Mouse (Mus musculus) heart, embryonic 11.5 days (tissue): ENCODE measurements at regions not wholly inside any gene's neighbourhood (a gene's known extent, or its start where the extent isn't known, plus 50 kb on each side); places are given as distances from the start of the nearest gene placed in this dataset.

Experiments used
- ATAC-seq: fragments of 200-750 bp; cut with Nextera tagmentation; replicated peaks from 2 replicates; pipeline ENCODE4 v1.8.0; 2017; ENCODE audit warnings: moderate library complexity; ENCODE audit not compliant: insufficient number of reproducible peaks, low FRiP score, low TSS enrichment
- H3K27ac ChIP-seq: fragments of 300-500 bp; sonication (generic); 2 replicates; pipeline ENCODE4 v1.5.1; 2014; ENCODE audit warnings: mild to moderate bottlenecking, low read depth, low read length
- H3K27me3 ChIP-seq: fragments of 300-500 bp; sonication (generic); 2 replicates; pipeline ENCODE4 v1.6.1; 2014; ENCODE audit warnings: mild to moderate bottlenecking, low read length, mixed read lengths; ENCODE audit not compliant: control insufficient read depth, insufficient read depth
- H3K36me3 ChIP-seq: fragments of 300-500 bp; sonication (generic); 2 replicates; pipeline ENCODE4 v1.6.1; 2014; ENCODE audit warnings: mild to moderate bottlenecking, low read length, moderate library complexity, mixed read lengths; ENCODE audit not compliant: control insufficient read depth, insufficient read depth
- H3K4me1 ChIP-seq: fragments of 300-500 bp; sonication (generic); 2 replicates; pipeline ENCODE4 v1.6.1; 2014; ENCODE audit warnings: low read length; ENCODE audit not compliant: control insufficient read depth, insufficient read depth
- H3K4me2 ChIP-seq: fragments of 300-500 bp; sonication (generic); 2 replicates; pipeline ENCODE4 v1.6.1; 2014; ENCODE audit warnings: mild to moderate bottlenecking, moderate library complexity
- H3K4me3 ChIP-seq: fragments of 300-500 bp; sonication (generic); 2 replicates; pipeline ENCODE4 v1.5.1; 2014; ENCODE audit warnings: low read depth, low read length
- H3K9ac ChIP-seq: fragments of 300-500 bp; sonication (generic); 2 replicates; pipeline ENCODE4 v1.6.1; 2014; ENCODE audit warnings: mild to moderate bottlenecking, low read depth, low read length, moderate library complexity
- H3K9me3 ChIP-seq: fragments of 300-500 bp; sonication (generic); replicated peaks from 2 replicates; pipeline ENCODE4 v1.6.1; 2016; ENCODE audit warnings: low read length; ENCODE audit not compliant: control insufficient read depth
- WGBS: fragments of 180-500 bp; shearing (Covaris S2); extraction: QIAGEN DNeasy Blood & Tissue Kit; methylation state at CpG from one replicate; pipeline ENCODE4 v1.1.7; 2014; ENCODE audit not compliant: insufficient replicate concordance; 5-methylcytosine and 5-hydroxymethylcytosine counted together

DNA sequence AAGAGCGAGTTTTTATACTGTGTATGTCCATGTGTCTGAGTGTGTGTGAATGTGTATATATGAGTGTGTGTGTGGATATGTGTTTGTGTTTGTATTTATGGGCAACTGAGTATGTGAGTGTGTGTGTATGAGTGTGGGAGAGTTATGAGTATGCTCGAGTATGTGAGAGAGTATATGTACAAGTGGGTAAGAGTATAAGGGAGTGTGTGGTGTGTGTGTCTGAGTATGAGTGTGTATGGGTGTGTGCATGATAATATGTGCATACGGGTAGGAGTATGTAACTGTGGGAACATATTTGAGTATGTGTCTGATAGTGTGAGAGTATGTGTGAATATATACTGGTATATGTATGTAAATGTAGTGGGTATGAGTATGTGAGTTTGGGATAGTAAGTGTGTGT lies 110.0 kb upstream of the Arhgef26 start:
- Histone ChIP-seq H3K9me3 (no peaks in the 10 kb centered on the region), H3K4me1 (no peaks in the 10 kb centered on the region), H3K27ac (no peak overlapping the region), H3K4me2 (no peak overlapping the region), H3K27me3 (no peaks in the 10 kb centered on the region), H3K4me3 (no peak overlapping the region), H3K9ac (no peak overlapping the region), H3K36me3 (no peaks in the 10 kb centered on the region)
- 72% methylated on average over 3 of the region's 3 CpGs for WGBS
- ATAC-seq = no peak

DNA sequence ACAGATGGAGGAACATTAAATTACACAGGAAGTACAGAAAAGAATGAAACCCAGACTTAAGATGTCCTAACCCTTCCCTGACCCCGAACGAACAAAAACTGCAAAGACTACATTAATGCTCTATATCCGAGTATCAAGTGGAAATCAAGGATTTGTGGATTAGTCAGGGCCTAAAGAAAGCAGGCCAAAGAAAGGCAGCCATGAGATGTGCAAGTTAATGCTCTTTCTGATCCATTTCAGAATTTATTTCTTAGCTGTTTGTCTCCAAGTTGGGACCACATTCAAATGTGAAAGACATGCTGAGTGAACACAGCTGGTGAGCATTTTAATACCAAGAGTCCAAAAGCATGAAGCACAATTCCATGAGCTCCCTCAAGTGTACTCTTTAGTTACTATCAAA lies 97.1 kb upstream of the Arhgef26 start:
- no peaks in the 10 kb centered on the region for H3K9me3 ChIP-seq
- no peak for ATAC-seq
- no peak overlapping the region for H3K9ac ChIP-seq
- 84% methylated on average over 3 of the region's 3 CpGs for WGBS
- no peak overlapping the region for H3K4me2 ChIP-seq
- no peak overlapping the region for H3K27ac ChIP-seq
- H3K36me3 ChIP-seq = no peaks in the 10 kb centered on the region
- H3K4me3 ChIP-seq = no peak overlapping the region
- H3K4me1 ChIP-seq = no peaks in the 10 kb centered on the region
- H3K27me3 ChIP-seq = no peaks in the 10 kb centered on the region

DNA sequence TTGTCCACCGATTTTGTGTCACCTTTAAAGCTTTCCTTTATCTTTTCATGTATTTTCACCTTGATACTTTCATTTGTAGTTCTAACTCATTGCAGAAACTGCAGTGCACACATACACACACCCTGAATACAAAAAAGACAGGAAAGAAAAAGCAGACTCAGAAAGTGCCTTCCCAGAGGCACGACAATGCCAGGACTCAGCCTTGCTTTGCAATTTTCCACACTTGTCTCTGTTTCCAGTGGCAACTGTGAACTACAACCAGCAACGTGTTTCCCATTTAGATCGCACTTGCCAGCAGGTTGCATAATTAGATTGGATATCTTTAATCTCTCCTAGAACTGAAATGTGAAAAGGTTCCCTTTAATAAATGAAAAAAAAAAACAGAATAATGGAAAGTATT lies 66.4 kb upstream of the Arhgef26 start:
- H3K4me3 ChIP-seq = no peak overlapping the region
- no peak overlapping the region for H3K9ac ChIP-seq
- no peaks in the 10 kb centered on the region for H3K27me3 ChIP-seq
- no peak for ATAC-seq
- no peaks in the 10 kb centered on the region for H3K36me3 ChIP-seq
- H3K4me2 ChIP-seq = no peak overlapping the region
- H3K9me3 ChIP-seq = no peaks in the 10 kb centered on the region
- no peak overlapping the region for H3K27ac ChIP-seq
- 0 out of 2 replicates have a peak, but pooled peaks cover 5% of the 10 kb centered on the region for H3K4me1 ChIP-seq
- 64% methylated on average over 4 of the region's 4 CpGs for WGBS

DNA sequence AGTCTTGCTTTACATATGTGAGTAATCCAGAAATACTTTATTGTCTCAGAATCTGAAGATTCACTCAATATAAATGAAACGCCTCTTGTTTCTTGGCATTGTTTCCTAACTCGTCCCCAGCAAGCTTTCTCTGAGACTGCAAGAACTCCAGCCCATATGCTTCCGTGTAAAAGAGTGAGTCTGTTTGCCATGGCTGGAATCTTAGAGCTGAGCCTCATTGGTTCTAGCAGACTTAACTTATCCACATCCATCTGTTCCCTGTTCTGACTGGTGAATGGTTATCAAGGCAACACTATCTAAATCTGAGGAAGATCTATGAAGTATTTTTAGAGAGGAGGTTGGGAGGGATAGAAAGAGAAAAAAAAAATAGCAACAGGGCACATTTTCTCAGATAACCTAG lies 59.9 kb upstream of the Arhgef26 start:
- no peak overlapping the region for H3K9ac ChIP-seq
- ATAC-seq = no peak
- H3K4me2 ChIP-seq = no peak overlapping the region
- no peaks in the 10 kb centered on the region for H3K27me3 ChIP-seq
- WGBS = 70% methylated on average over 3 of the region's 3 CpGs
- no peaks in the 10 kb centered on the region for H3K36me3 ChIP-seq
- H3K9me3 ChIP-seq = no peaks in the 10 kb centered on the region
- no peak overlapping the region for H3K27ac ChIP-seq
- no peaks in the 10 kb centered on the region for H3K4me1 ChIP-seq
- no peak overlapping the region for H3K4me3 ChIP-seq

DNA sequence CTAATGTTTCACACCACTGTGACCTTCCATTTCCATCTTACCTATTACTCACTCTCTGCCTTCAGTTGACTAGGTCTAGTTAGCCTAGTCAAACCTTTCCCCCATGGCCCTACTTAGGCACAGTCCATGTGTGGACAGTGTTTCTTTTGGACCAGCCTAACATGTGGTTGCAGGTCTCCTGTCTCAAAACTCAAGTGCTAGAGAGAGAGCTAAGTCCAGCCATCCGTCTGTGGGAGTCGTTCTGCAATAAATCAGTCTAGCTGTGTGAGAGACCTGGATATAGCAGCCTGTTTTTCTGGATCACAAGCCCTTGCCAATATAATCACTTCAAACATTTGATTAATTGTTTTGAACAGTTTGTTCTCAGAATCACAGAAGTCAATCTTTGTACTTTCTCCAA lies 57.2 kb upstream of the Arhgef26 start:
- 76% methylated on average over 2 of the region's 2 CpGs for WGBS
- Histone ChIP-seq H3K4me2 (no peak overlapping the region), H3K27me3 (no peaks in the 10 kb centered on the region)

More for the DNA sequence above, 57.2 kb upstream of the Arhgef26 start:
- H3K4me1 ChIP-seq = no peaks in the 10 kb centered on the region
- no peak overlapping the region for H3K9ac ChIP-seq
- no peak for ATAC-seq
- no peak overlapping the region for H3K4me3 ChIP-seq
- H3K36me3 ChIP-seq = no peaks in the 10 kb centered on the region
- no peak overlapping the region for H3K27ac ChIP-seq
- H3K9me3 ChIP-seq = no peaks in the 10 kb centered on the region
